Mouse (Mus musculus): Measurements from ENCODE around the gene Map2k6. TPM values are rescaled to one million over a fixed set of nuclear protein-coding genes. Genes with fewer than 3 reads are reported as not detected.

Gene Map2k6
- polyA plus RNA-seq (2015; fragmentation: Illumina TruSeq; extraction: RNeasy Lipid Tissue Mini Kit (QIAGEN cat#74804); ENCODE audit: insufficient read depth, low read depth, low replicate concordance): 1.0 TPM

GRCm38 (mm10) chr11:110398553-110399239 is at the start of gene Map2k6:
Gene Map2k6, plus strand, starts transcription at chr11:110399122.

Other genes starting within 250 kb of the Map2k6 start
- gene Abca9, start 230.9 kb upstream of the Map2k6 start, polyA plus RNA-seq (2015; fragmentation: Illumina TruSeq; extraction: RNeasy Lipid Tissue Mini Kit (QIAGEN cat#74804); ENCODE audit: insufficient read depth, low read depth, low replicate concordance): 3.3 TPM
- gene Abca6, start 147.3 kb upstream of the Map2k6 start, polyA plus RNA-seq (2015; fragmentation: Illumina TruSeq; extraction: RNeasy Lipid Tissue Mini Kit (QIAGEN cat#74804); ENCODE audit: insufficient read depth, low read depth, low replicate concordance): 0.94 TPM
- 1.7 TPM for gene Abca5, start 61.4 kb upstream of the Map2k6 start, polyA plus RNA-seq (2015; fragmentation: Illumina TruSeq; extraction: RNeasy Lipid Tissue Mini Kit (QIAGEN cat#74804); ENCODE audit: insufficient read depth, low read depth, low replicate concordance)

All from pancreas, adult 10 weeks (tissue).